Comparison of ENCODE assay signal across 9 mouse cellular contexts in the genomic region with DNA sequence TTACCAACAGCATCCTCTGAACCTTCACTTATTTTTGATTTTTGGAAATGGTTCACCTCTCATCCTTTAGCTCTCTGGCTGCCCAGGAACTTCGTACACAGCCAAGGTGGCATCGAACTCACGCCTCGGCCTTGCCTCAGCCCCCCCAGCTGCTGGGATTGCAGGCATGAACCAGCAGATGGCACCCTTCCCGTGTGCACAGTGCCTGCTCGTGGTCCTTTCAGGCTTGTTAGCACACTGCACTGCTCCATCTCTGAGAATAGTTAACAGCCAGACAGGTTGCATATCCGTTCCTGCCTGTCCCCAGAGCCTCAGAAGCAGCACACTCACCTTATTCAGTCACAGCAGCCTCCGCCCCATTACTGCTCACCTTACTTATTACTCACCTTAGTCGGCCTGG. TPM values are rescaled to one million over a fixed set of nuclear protein-coding genes. Genes with fewer than 3 reads are reported as not detected.
DNase-seq lines count a peak whose midpoint lies in the region; ATAC-seq lines count a peak whose summit lies in the region.
"Had no signal": no experiment of that assay in that cellular context is flagged by ENCODE, and none has a peak within 500 bp of the region (broad histone marks: within the 10 kb centered on the region; RNA-seq: fewer than 3 reads in every experiment).

No protein-coding gene starts in this region.

- H3K4me3 ChIP-seq in midbrain, embryonic 10.5 days: no peak overlapping the region
- no peak overlapping the region for H3K4me3 ChIP-seq in midbrain, embryonic 15.5 days
- H3K4me3 ChIP-seq in neural tube, embryonic 11.5 days (ENCODE audit: low read depth, low read length): no peak overlapping the region
- H3K4me3 ChIP-seq: erythroblast, embryonic 14.5 days had no signal

- H3K27ac ChIP-seq in midbrain, embryonic 10.5 days (replicated peaks): 0 out of 2 replicates have a peak overlapping the region, but pooled peaks have one; percentile 13
- H3K27ac ChIP-seq in midbrain, embryonic 15.5 days: no peak overlapping the region
- H3K27ac ChIP-seq in neural tube, embryonic 11.5 days (ENCODE audit: low read depth, low read length): no peak overlapping the region

- H3K9me3 ChIP-seq in midbrain, embryonic 10.5 days (replicated peaks): peaks cover 6% of the 10 kb centered on the region; the same call in 1 of the 2 replicates
- H3K9me3 ChIP-seq in midbrain, embryonic 15.5 days: no peaks in the 10 kb centered on the region
- H3K9me3 ChIP-seq in neural tube, embryonic 11.5 days (ENCODE audit: control insufficient read depth, low read length): no peaks in the 10 kb centered on the region

- H3K36me3 ChIP-seq in midbrain, embryonic 10.5 days: peaks cover 97% of the 10 kb centered on the region
- peaks cover 25% of the 10 kb centered on the region for H3K36me3 ChIP-seq in midbrain, embryonic 15.5 days (replicated peaks)
- no peaks in the 10 kb centered on the region for H3K36me3 ChIP-seq in neural tube, embryonic 11.5 days (ENCODE audit: control insufficient read depth, insufficient read depth, low read length)

- no peak for ATAC-seq in midbrain, embryonic 15.5 days (replicated peaks)
- ATAC-seq in common myeloid progenitor, adult 5-6 weeks (replicated peaks; ENCODE audit: low read depth, poor library complexity, severe bottlenecking): peak; percentile 53; the same call in 1 of the 2 replicates
- ATAC-seq in neural tube, embryonic 11.5 days (ENCODE audit: insufficient read depth, low FRiP score, low TSS enrichment): no peak

- 67% methylated on average over 9 of the region's 9 CpGs for WGBS in midbrain, embryonic 10.5 days
- 62% methylated on average over 9 of the region's 9 CpGs for WGBS in midbrain, embryonic 15.5 days
- WGBS in neural tube, embryonic 11.5 days: 69% methylated on average over 9 of the region's 9 CpGs

- no peaks in the 10 kb centered on the region for H3K27me3 ChIP-seq in midbrain, embryonic 10.5 days (ENCODE audit: low read depth, poor library complexity, severe bottlenecking)
- H3K27me3 ChIP-seq in midbrain, embryonic 15.5 days (replicated peaks): no peaks in the 10 kb centered on the region
- H3K27me3 ChIP-seq in neural tube, embryonic 11.5 days (ENCODE audit: control insufficient read depth, insufficient read depth, low read length): no peaks in the 10 kb centered on the region

- DNase-seq in cerebellum, postnatal 10 days: peak; percentile 64 to 66
- no peak for DNase-seq in cerebellum, adult 8-10 months
- peak; percentile 28 for DNase-seq in midbrain, embryonic 10.5 days (ENCODE audit: low spot score)
- peak; percentile 53 for DNase-seq in neural tube, embryonic 11.5 days (ENCODE audit: low spot score)
- DNase-seq in Muller cell, postnatal 12 days (ENCODE audit: inconsistent ontology term): no peak
- DNase-seq in adrenal gland, adult 2 months: no peak

- no peak overlapping the region for H3K4me2 ChIP-seq in midbrain, embryonic 15.5 days
- no peak overlapping the region for H3K4me2 ChIP-seq in neural tube, embryonic 11.5 days (ENCODE audit: low read depth)

- no peak overlapping the region for H3K9ac ChIP-seq in midbrain, embryonic 15.5 days
- H3K9ac ChIP-seq in neural tube, embryonic 11.5 days (ENCODE audit: low read length): no peak overlapping the region

- H3K4me1 ChIP-seq in midbrain, embryonic 10.5 days: no peaks in the 10 kb centered on the region
- H3K4me1 ChIP-seq in midbrain, embryonic 15.5 days: no peaks in the 10 kb centered on the region
- no peaks in the 10 kb centered on the region for H3K4me1 ChIP-seq in neural tube, embryonic 11.5 days (ENCODE audit: control insufficient read depth, insufficient read depth, low read length)

RNA-seq across cellular contexts. Expression of gene Rab4a, which starts 20.2 kb away (rescaled TPM):
- 67.6 and 71.0 TPM in 2 replicates for polyA plus RNA-seq in midbrain, embryonic 10.5 days (2016; fragmentation: Nextera tagmentation; extraction: Ambion mirVana)
- polyA plus RNA-seq in midbrain, embryonic 15.5 days (2015; fragmentation: Nextera tagmentation; extraction: Ambion mirVana): 73.5 and 76.3 TPM in 2 replicates
- 12.5 and 15.9 TPM in 2 replicates for total RNA-seq in common myeloid progenitor, adult 5-6 weeks (2017)
- polyA plus RNA-seq in neural tube, embryonic 11.5 days (2014; fragmentation: Nextera tagmentation; extraction: Ambion mirVana): 66.1 and 71.4 TPM in 2 replicates
- total RNA-seq in adrenal gland, adult 2 months (2021): 10 to 100 TPM; 19.2 to 26.7 TPM
- 13.0 and 19.4 TPM in 2 replicates for polyA plus RNA-seq in adrenal gland, adult 2 months (2012; rRNA removed)

RNA-seq across cellular contexts. Expression of gene Ccsap, which starts 34.0 kb away (rescaled TPM):
- 7.8 and 8.6 TPM in 2 replicates for polyA plus RNA-seq in midbrain, embryonic 10.5 days (2016; fragmentation: Nextera tagmentation; extraction: Ambion mirVana)
- 5.4 and 6.0 TPM in 2 replicates for polyA plus RNA-seq in midbrain, embryonic 15.5 days (2015; fragmentation: Nextera tagmentation; extraction: Ambion mirVana)
- 10.6 and 12.2 TPM in 2 replicates for total RNA-seq in common myeloid progenitor, adult 5-6 weeks (2017)
- polyA plus RNA-seq in neural tube, embryonic 11.5 days (2014; fragmentation: Nextera tagmentation; extraction: Ambion mirVana): 6.3 and 6.7 TPM in 2 replicates
- 1 to 10 TPM; 1.2 to 2.1 TPM for total RNA-seq in adrenal gland, adult 2 months (2021)
- polyA plus RNA-seq in adrenal gland, adult 2 months (2012; rRNA removed): 0.70 and 1.3 TPM in 2 replicates

Comparison
In these comparisons a context has a peak if more than half of its experiments do, and no peak if none do; other contexts are left out.
1. DNase-seq: peak in cerebellum, postnatal 10 days (2 of 2), midbrain, embryonic 10.5 days (single experiment) and neural tube, embryonic 11.5 days (single experiment); none in cerebellum, adult 8-10 months (single experiment), Muller cell, postnatal 12 days (single experiment) and adrenal gland, adult 2 months (single experiment).